Mouse (Mus musculus): ENCODE results near the gene Syt5. TPM values are rescaled to one million over a fixed set of nuclear protein-coding genes. Genes with fewer than 3 reads are reported as not detected.

The Syt5 gene
- polyA plus RNA-seq, 1 experiment from 2014 or later: 5.5 TPM

DNA sequence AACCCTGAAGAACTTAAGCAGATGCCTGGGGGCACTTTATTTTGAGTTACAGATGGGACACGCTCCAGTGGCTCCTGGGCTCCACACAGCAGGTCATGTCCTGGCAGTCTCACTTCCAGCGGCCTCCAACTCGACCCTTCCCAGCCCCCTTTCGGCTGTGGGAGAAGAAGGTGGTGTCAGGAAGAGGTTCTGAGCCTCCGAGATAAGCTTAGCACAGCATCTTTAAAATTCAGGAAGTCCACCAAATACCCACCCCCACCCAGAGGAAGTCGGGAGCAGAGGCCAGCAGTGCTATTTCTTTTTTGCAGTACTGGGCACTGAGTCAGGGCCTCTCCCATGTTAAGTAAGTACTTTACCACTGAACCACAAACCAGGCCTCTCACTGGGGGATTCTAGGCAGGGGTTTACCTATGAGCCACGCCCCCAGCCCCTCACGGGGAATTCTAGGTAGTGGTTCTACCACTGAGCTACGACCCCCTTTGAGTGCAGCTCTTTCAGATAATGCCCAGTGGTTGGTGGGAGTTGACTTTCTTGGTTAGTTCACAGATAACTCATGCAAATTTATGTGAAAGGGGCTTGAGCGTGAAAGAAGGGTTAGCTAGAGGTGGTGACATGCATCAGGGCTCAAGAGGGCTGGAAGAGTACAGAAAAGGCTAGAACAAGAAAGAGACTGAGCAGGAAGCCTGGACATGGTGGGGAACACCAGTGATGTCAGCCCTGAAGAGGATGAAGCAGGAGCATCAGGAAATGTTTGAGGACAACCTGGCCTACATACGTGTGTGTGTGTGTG lies 42.5 kb downstream of the Syt5 start:
- WGBS: 47% methylated on average over 11 of the region's 11 CpGs
- ATAC-seq (ENCODE audit: low read depth): no peak
- no peak overlapping the region for H3K27ac ChIP-seq (ENCODE audit: low read length)

GRCm38 (mm10) chr7:4503858-4504257 lies 43.5 kb downstream of the Syt5 start:
- Histone ChIP-seq H3K27me3 (ENCODE audit: control insufficient read depth, insufficient read depth, low read depth, low read length) (no peaks in the 10 kb centered on the region), H3K9me3 (ENCODE audit: control insufficient read depth, low read length) (no peaks in the 10 kb centered on the region), H3K9ac (ENCODE audit: low read length) (no peak overlapping the region), H3K27ac (ENCODE audit: low read length) (no peak overlapping the region), H3K36me3 (ENCODE audit: control insufficient read depth, insufficient read depth, low read length) (no peaks in the 10 kb centered on the region), H3K4me2 (ENCODE audit: low read depth, low read length) (no peak overlapping the region), H3K4me1 (replicated peaks; ENCODE audit: control insufficient read depth, insufficient read depth, low read length) (peaks cover 17% of the 10 kb centered on the region), H3K4me3 (ENCODE audit: low read length) (no peak overlapping the region)
- 79% methylated on average over 5 of the region's 5 CpGs for WGBS
- ATAC-seq (ENCODE audit: low read depth): no peak

More for the DNA sequence above, 42.5 kb downstream of the Syt5 start:
- Histone ChIP-seq H3K4me2 (ENCODE audit: low read depth, low read length) (no peak overlapping the region), H3K9ac (ENCODE audit: low read length) (no peak overlapping the region), H3K36me3 (ENCODE audit: control insufficient read depth, insufficient read depth, low read length) (no peaks in the 10 kb centered on the region), H3K4me1 (replicated peaks; ENCODE audit: control insufficient read depth, insufficient read depth, low read length) (peaks cover 14% of the 10 kb centered on the region), H3K27me3 (ENCODE audit: control insufficient read depth, insufficient read depth, low read depth, low read length) (no peaks in the 10 kb centered on the region), H3K4me3 (ENCODE audit: low read length) (no peak overlapping the region), H3K9me3 (ENCODE audit: control insufficient read depth, low read length) (no peaks in the 10 kb centered on the region)

DNA sequence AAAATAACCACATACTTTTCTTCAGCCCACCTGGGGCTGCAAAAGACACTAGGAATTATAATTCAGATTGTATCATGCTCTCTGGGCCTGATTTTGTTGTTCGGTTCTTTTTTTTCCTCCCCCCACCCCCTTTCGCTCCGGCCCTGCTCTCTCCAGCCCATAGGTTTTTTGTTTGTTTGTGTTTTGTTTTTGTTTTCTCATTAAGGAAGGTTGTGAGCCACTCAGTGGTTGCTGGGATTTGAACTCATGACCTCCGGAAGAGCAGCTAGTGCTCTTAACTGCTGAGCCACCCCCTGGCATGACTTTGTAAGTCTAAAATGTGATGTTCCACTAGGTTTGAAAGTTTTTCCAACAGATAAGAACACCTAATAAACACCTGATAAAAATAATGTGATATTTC lies 44.2 kb downstream of the Syt5 start:
- Histone ChIP-seq H3K4me2 (ENCODE audit: low read depth, low read length) (no peak overlapping the region), H3K9me3 (ENCODE audit: control insufficient read depth, low read length) (no peaks in the 10 kb centered on the region), H3K4me3 (ENCODE audit: low read length) (no peak overlapping the region), H3K27ac (ENCODE audit: low read length) (no peak overlapping the region), H3K36me3 (ENCODE audit: control insufficient read depth, insufficient read depth, low read length) (no peaks in the 10 kb centered on the region), H3K27me3 (ENCODE audit: control insufficient read depth, insufficient read depth, low read depth, low read length) (no peaks in the 10 kb centered on the region), H3K4me1 (replicated peaks; ENCODE audit: control insufficient read depth, insufficient read depth, low read length) (peaks cover 24% of the 10 kb centered on the region), H3K9ac (ENCODE audit: low read length) (no peak overlapping the region)
- ATAC-seq (ENCODE audit: low read depth): no peak
- 76% methylated on average over 4 of the region's 4 CpGs for WGBS

GRCm38 (mm10) chr7:4502421-4503090 lies 44.8 kb downstream of the Syt5 start:
- H3K4me3 ChIP-seq (ENCODE audit: low read length): peak overlapping the region; percentile 73
- H3K9ac ChIP-seq (ENCODE audit: low read length): peak overlapping the region; percentile 91
- no peak for ATAC-seq (ENCODE audit: low read depth)
- H3K4me1 ChIP-seq (replicated peaks; ENCODE audit: control insufficient read depth, insufficient read depth, low read length): peaks cover 26% of the 10 kb centered on the region
- no peaks in the 10 kb centered on the region for H3K36me3 ChIP-seq (ENCODE audit: control insufficient read depth, insufficient read depth, low read length)
- H3K4me2 ChIP-seq (ENCODE audit: low read depth, low read length): peak overlapping the region; percentile 55
- WGBS: 10% methylated on average over 14 of the region's 14 CpGs
- H3K27ac ChIP-seq (ENCODE audit: low read length): no peak overlapping the region; the same call in 1 of the 2 replicates
- H3K9me3 ChIP-seq (ENCODE audit: control insufficient read depth, low read length): no peaks in the 10 kb centered on the region
- no peaks in the 10 kb centered on the region for H3K27me3 ChIP-seq (ENCODE audit: control insufficient read depth, insufficient read depth, low read depth, low read length)

GRCm38 (mm10) chr7:4501558-4502397 lies 45.6 kb downstream of the Syt5 start, which contains the start of gene Ppp1r12c:
Gene Ppp1r12c, minus strand, starts transcription at chr7:4501680.
- peak; percentile 95 for ATAC-seq (ENCODE audit: low read depth)
- H3K9me3 ChIP-seq (ENCODE audit: control insufficient read depth, low read length): no peaks in the 10 kb centered on the region
- H3K4me1 ChIP-seq (replicated peaks; ENCODE audit: control insufficient read depth, insufficient read depth, low read length): peaks cover 26% of the 10 kb centered on the region
- H3K27ac ChIP-seq (ENCODE audit: low read length): peak within 1 kb of the TSS; percentile 96
- H3K36me3 ChIP-seq (ENCODE audit: control insufficient read depth, insufficient read depth, low read length): peaks cover 1% of the 10 kb centered on the region; the same call in 1 of the 2 replicates
- under 1% methylated on average over 62 of the region's 62 CpGs for WGBS
- H3K9ac ChIP-seq (ENCODE audit: low read length): peak within 1 kb of the TSS; percentile 91
- peak within 1 kb of the TSS; percentile 56 for H3K4me2 ChIP-seq (ENCODE audit: low read depth, low read length)
- H3K27me3 ChIP-seq (ENCODE audit: control insufficient read depth, insufficient read depth, low read depth, low read length): no peaks in the 10 kb centered on the region
- peak within 1 kb of the TSS; percentile 73 for H3K4me3 ChIP-seq (ENCODE audit: low read length)

- peaks cover 26% of the 10 kb centered on the region for H3K4me1 ChIP-seq (replicated peaks; ENCODE audit: control insufficient read depth, insufficient read depth, low read length)
- peak; percentile 21 for ATAC-seq (ENCODE audit: low read depth)
Observed at GRCm38 (mm10) chr7:4500892-4501471, 46.4 kb downstream of the Syt5 start.

DNA sequence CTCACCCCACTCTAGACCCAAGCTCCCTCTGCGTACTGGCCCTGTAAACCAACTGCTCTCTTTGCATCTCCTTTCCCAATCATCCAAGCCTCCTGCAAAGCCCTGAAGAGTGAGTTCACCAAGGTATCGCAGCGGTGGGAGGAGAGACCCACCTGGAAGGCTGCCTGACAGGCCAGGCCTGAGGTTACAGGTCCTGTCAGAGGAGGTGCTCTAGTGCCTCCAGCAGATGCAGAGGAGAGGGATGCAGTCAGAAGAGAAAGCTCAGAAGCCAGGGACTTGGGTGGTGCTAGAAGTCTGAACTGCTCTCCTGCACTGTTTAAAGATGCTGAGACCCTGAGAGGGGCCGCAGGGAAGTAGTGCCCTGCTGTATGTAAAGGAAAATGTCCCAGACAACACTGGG lies 48.3 kb downstream of the Syt5 start:
- H3K4me1 ChIP-seq (replicated peaks; ENCODE audit: control insufficient read depth, insufficient read depth, low read length): peaks cover 26% of the 10 kb centered on the region
- no peak overlapping the region for H3K4me3 ChIP-seq (ENCODE audit: low read length)
- no peak for ATAC-seq (ENCODE audit: low read depth)
- no peak overlapping the region for H3K4me2 ChIP-seq (ENCODE audit: low read depth, low read length)
- H3K27me3 ChIP-seq (ENCODE audit: control insufficient read depth, insufficient read depth, low read depth, low read length): no peaks in the 10 kb centered on the region
- peaks cover 7% of the 10 kb centered on the region; the same call in 1 of the 2 replicates for H3K36me3 ChIP-seq (ENCODE audit: control insufficient read depth, insufficient read depth, low read length)
- WGBS: 88% methylated on average over 4 of the region's 4 CpGs
- H3K9ac ChIP-seq (ENCODE audit: low read length): peak overlapping the region; percentile 33
- H3K9me3 ChIP-seq (ENCODE audit: control insufficient read depth, low read length): no peaks in the 10 kb centered on the region
- no peak overlapping the region for H3K27ac ChIP-seq (ENCODE audit: low read length)

More at GRCm38 (mm10) chr7:4500892-4501471, 46.4 kb downstream of the Syt5 start:
- Histone ChIP-seq H3K27ac (ENCODE audit: low read length) (peak overlapping the region; percentile 96), H3K9me3 (ENCODE audit: control insufficient read depth, low read length) (no peaks in the 10 kb centered on the region), H3K27me3 (ENCODE audit: control insufficient read depth, insufficient read depth, low read depth, low read length) (no peaks in the 10 kb centered on the region), H3K4me2 (ENCODE audit: low read depth, low read length) (peak overlapping the region; percentile 56), H3K36me3 (ENCODE audit: control insufficient read depth, insufficient read depth, low read length) (peaks cover 5% of the 10 kb centered on the region; the same call in 1 of the 2 replicates), H3K9ac (ENCODE audit: low read length) (peak overlapping the region; percentile 91), H3K4me3 (ENCODE audit: low read length) (peak overlapping the region; percentile 73)
- WGBS: under 1% methylated on average over 40 of the region's 52 CpGs

DNA sequence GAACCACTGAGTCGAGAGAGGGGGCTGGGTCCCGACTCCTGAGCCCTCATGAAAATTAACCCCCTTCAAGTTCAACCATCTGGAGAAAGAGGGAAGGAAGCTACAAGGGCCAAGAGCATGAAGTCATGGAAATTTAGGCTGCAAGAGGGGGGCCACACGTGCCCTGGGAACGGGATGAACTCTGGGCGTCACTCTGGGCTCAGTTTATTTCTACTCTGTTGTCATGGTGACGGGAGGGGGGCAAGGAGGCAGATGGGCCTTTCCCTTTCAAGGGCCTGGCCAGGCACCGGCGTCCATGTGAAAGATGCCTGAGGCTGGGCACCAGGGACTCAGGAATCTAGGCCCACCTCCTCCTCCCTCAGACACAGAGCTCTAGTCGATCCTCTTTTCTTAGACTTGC lies 49.1 kb downstream of the Syt5 start:
- H3K4me2 ChIP-seq (ENCODE audit: low read depth, low read length): peak overlapping the region; percentile 5; the same call in 1 of the 2 replicates
- H3K4me3 ChIP-seq (ENCODE audit: low read length): no peak overlapping the region
- H3K9ac ChIP-seq (ENCODE audit: low read length): peak overlapping the region; percentile 30; the same call in 1 of the 2 replicates
- peaks cover 26% of the 10 kb centered on the region for H3K4me1 ChIP-seq (replicated peaks; ENCODE audit: control insufficient read depth, insufficient read depth, low read length)
- H3K9me3 ChIP-seq (ENCODE audit: control insufficient read depth, low read length): no peaks in the 10 kb centered on the region
- H3K36me3 ChIP-seq (ENCODE audit: control insufficient read depth, insufficient read depth, low read length): peaks cover 7% of the 10 kb centered on the region; the same call in 1 of the 2 replicates
- H3K27me3 ChIP-seq (ENCODE audit: control insufficient read depth, insufficient read depth, low read depth, low read length): no peaks in the 10 kb centered on the region
- WGBS: 19% methylated on average over 9 of the region's 9 CpGs
- peak; percentile 16 for ATAC-seq (ENCODE audit: low read depth)
- peak overlapping the region; percentile 36 for H3K27ac ChIP-seq (ENCODE audit: low read length)
